Mouse (Mus musculus) neural tube, embryonic 11.5 days (tissue): ENCODE data around the gene Zfyve9. TPM values are rescaled to one million over a fixed set of nuclear protein-coding genes. Genes with fewer than 3 reads are reported as not detected.

Source experiments
- ATAC-seq: fragments of 200-750 bp; cut with Nextera tagmentation; 2 replicates; pipeline ENCODE4 v1.8.0; 2017; ENCODE audit warnings: moderate number of reproducible peaks, mild to moderate bottlenecking, moderate TSS enrichment, moderate library complexity; ENCODE audit not compliant: insufficient read depth, low FRiP score, low TSS enrichment
- DNase-seq: peaks from one replicate; pipeline ENCODE4 v3.0.0-alpha.2; 2015; ENCODE audit warnings: low spot score
- H3K27ac ChIP-seq: fragments of 300-500 bp; sonication (generic); 2 replicates; pipeline ENCODE4 v1.5.1; 2014; ENCODE audit warnings: low read depth, mild to moderate bottlenecking, low read length
- H3K27me3 ChIP-seq: fragments of 300-500 bp; sonication (generic); 2 replicates; pipeline ENCODE4 v1.6.1; 2014; ENCODE audit warnings: mild to moderate bottlenecking, low read length, mixed read lengths; ENCODE audit not compliant: control insufficient read depth, insufficient read depth
- H3K36me3 ChIP-seq: fragments of 300-500 bp; sonication (generic); 2 replicates; pipeline ENCODE4 v1.6.1; 2014; ENCODE audit warnings: mild to moderate bottlenecking, low read length, moderate library complexity, mixed read lengths; ENCODE audit not compliant: control insufficient read depth, insufficient read depth
- H3K4me1 ChIP-seq: fragments of 300-500 bp; sonication (generic); 2 replicates; pipeline ENCODE4 v1.6.1; 2014; ENCODE audit warnings: low read length, mixed read lengths; ENCODE audit not compliant: control insufficient read depth, insufficient read depth
- H3K4me2 ChIP-seq: fragments of 300-500 bp; sonication (generic); 2 replicates; pipeline ENCODE4 v1.6.1; 2014; ENCODE audit warnings: low read depth, mild to moderate bottlenecking, moderate library complexity
- H3K4me3 ChIP-seq: fragments of 300-500 bp; sonication (generic); 2 replicates; pipeline ENCODE4 v1.5.1; 2014; ENCODE audit warnings: low read depth, low read length
- H3K9ac ChIP-seq: fragments of 300-500 bp; sonication (generic); 2 replicates; pipeline ENCODE4 v1.6.1; 2014; ENCODE audit warnings: mild to moderate bottlenecking, low read length
- H3K9me3 ChIP-seq: fragments of 300-500 bp; sonication (generic); 2 replicates; pipeline ENCODE4 v1.6.1; 2016; ENCODE audit warnings: low read length; ENCODE audit not compliant: control insufficient read depth
- whole genome bisulfite sequencing: fragments of 180-500 bp; shearing (Covaris S2); extraction: QIAGEN DNeasy Blood & Tissue Kit; methylation state at CpG from one replicate; pipeline ENCODE4 v1.1.7; 2014; 5-methylcytosine and 5-hydroxymethylcytosine counted together
- polyA plus RNA-seq: library from polyadenylated mRNA; unstranded; fragments of >200 nt; fragmentation: Nextera tagmentation; extraction: Ambion mirVana; gene quantifications from 2 replicates; pipeline ENCODE4 v1.2.1, GENCODE M21; 2014

Gene Zfyve9
- polyA plus RNA-seq, 1 experiment from 2014 or later, result 3.6 TPM

DNA sequence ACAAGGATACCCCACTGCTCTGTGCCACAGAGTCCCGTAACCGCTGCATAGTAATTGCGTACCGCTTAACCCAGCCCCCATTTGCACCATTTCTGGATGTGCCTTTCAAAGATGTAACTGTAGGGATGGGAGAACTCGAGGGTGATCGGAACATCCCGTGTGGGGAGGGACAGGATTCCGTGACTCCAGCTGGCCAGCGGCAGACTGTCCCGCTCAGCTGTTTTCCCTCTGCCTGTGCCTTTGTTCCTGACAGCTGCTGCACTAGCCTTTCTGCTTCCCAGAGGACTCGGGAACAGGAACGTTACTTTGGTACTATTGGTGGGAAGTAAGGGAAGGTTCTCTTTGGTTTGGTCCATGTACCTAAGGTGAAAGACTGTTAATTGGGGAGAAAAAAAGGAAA lies 146.9 kb downstream of the Zfyve9 start:
- H3K27ac ChIP-seq, result no peak overlapping the region
- no peaks in the 10 kb centered on the region for H3K27me3 ChIP-seq
- no peak overlapping the region for H3K4me2 ChIP-seq
- WGBS, result 85% methylated on average over 12 of the region's 12 CpGs
- H3K9ac ChIP-seq, result no peak overlapping the region
- peaks cover 5% of the 10 kb centered on the region; the same call in 1 of the 2 replicates for H3K36me3 ChIP-seq
- H3K4me1 ChIP-seq, result no peaks in the 10 kb centered on the region
- DNase-seq, result peak; percentile 17
- no peaks in the 10 kb centered on the region for H3K9me3 ChIP-seq
- no peak for ATAC-seq
- H3K4me3 ChIP-seq, result no peak overlapping the region

DNA sequence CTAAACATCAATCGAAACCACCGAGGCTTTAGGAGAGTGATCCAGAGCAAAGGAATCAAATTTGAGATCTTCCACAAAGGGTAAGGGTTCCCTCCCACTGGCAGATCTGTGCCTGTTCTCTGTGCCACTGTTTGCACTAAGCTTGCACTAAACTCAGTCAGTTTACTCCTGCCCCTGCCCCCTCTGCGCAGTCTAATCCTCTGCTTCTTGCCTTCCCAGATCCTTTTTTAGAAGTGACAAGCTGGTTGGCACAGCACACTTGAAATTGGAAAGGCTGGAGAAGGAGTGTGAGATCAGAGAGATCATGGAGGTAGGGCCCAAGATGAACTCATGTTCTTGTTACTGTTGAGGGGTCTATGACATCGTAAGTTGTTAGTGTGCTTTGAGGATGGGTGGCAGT lies 149.0 kb downstream of the Zfyve9 start:
- no peak overlapping the region for H3K9ac ChIP-seq
- H3K36me3 ChIP-seq, result peaks cover 7% of the 10 kb centered on the region; the same call in 1 of the 2 replicates
- H3K9me3 ChIP-seq, result no peaks in the 10 kb centered on the region
- DNase-seq, result no peak
- no peak overlapping the region for H3K4me2 ChIP-seq
- no peak overlapping the region for H3K27ac ChIP-seq
- no peak for ATAC-seq
- no peaks in the 10 kb centered on the region for H3K4me1 ChIP-seq
- WGBS, result 92% methylated on average over 4 of the region's 4 CpGs
- H3K27me3 ChIP-seq, result no peaks in the 10 kb centered on the region
- no peak overlapping the region for H3K4me3 ChIP-seq

DNA sequence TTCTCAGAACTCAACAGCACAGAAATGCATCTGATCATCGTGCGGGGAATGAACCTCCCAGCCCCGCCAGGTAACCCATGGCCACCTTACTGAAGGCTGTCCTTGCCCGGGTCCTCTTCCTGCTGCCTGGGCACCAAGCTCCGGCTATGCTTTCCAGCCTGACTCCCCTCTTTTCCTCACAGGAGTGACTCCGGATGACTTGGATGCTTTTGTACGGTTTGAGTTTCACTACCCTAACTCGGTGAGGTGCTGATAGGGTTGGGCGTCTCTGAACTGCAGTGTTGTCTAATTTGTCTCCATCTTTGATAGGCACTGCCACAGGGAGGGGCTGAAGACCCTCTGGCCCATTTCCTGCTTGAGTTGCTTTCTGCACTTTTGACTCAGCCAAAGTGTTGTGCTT lies 150.5 kb downstream of the Zfyve9 start:
- H3K36me3 ChIP-seq, result peaks cover 7% of the 10 kb centered on the region; the same call in 1 of the 2 replicates
- 96% methylated on average over 9 of the region's 9 CpGs for WGBS

DNA sequence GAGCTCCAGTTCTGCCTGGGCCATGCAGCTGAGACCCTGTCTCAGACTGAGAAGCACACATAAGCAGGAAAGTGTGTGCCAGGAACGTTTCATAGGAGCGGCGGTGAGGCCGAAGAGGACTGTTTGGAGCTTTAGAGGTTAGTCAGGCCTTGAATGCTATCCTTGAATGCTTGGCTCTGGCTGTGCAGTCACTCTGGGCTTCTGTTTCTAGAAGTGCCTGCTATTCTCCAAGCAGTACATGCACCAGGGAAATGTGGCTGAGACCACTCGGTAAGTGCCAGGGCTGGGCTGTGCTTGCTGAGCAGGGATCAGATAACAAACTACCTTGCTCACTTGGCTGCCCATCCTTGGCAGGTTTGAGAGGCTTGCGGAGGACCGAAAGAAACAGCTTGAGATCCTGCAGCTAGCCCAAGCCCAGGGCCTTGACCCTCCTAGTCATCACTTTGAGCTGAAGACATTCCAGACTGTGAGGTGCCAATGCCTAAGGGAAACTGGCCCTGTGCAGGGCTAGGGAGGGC lies 151.2 kb downstream of the Zfyve9 start:
- H3K4me3 ChIP-seq, result no peak overlapping the region
- H3K36me3 ChIP-seq, result peaks cover 7% of the 10 kb centered on the region; the same call in 1 of the 2 replicates
- no peak overlapping the region for H3K9ac ChIP-seq
- no peaks in the 10 kb centered on the region for H3K9me3 ChIP-seq
- 90% methylated on average over 7 of the region's 7 CpGs for WGBS
- H3K4me2 ChIP-seq, result no peak overlapping the region
- H3K27ac ChIP-seq, result no peak overlapping the region
- no peak for DNase-seq
- ATAC-seq, result no peak
- H3K27me3 ChIP-seq, result no peaks in the 10 kb centered on the region
- H3K4me1 ChIP-seq, result no peaks in the 10 kb centered on the region

More for the DNA sequence above, 150.5 kb downstream of the Zfyve9 start:
- no peaks in the 10 kb centered on the region for H3K9me3 ChIP-seq
- no peak overlapping the region for H3K4me2 ChIP-seq
- no peak overlapping the region for H3K9ac ChIP-seq
- H3K4me3 ChIP-seq, result no peak overlapping the region
- no peaks in the 10 kb centered on the region for H3K27me3 ChIP-seq
- H3K27ac ChIP-seq, result no peak overlapping the region
- DNase-seq (no peak), ATAC-seq (no peak)
- H3K4me1 ChIP-seq, result no peaks in the 10 kb centered on the region

DNA sequence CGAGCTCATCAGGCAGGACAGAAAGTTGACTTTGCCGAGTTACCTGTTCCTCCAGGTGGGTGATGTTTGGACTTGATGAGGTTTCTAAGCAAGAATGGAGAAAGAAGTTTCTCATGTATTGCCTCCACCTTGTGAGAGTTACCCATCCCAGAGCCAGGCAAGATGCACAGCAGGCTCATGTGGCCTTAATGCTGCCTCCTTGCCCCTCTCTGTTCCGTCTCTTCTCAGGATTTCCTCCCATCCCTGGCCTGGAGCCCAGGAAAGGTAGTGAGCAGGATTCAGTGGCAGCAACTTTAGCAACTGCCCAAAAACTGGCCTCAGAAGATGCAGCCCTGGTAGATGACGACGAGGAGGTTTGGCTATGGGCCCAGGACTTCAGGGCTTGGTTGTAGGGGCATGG lies 153.5 kb downstream of the Zfyve9 start:
- Histone ChIP-seq H3K36me3 (peaks cover 4% of the 10 kb centered on the region; the same call in 1 of the 2 replicates), H3K27ac (no peak overlapping the region), H3K9ac (no peak overlapping the region), H3K4me3 (no peak overlapping the region), H3K27me3 (no peaks in the 10 kb centered on the region), H3K4me2 (no peak overlapping the region), H3K9me3 (no peaks in the 10 kb centered on the region), H3K4me1 (no peaks in the 10 kb centered on the region)
- WGBS, result 90% methylated on average over 5 of the region's 5 CpGs
- DNase-seq, result no peak
- no peak for ATAC-seq

DNA sequence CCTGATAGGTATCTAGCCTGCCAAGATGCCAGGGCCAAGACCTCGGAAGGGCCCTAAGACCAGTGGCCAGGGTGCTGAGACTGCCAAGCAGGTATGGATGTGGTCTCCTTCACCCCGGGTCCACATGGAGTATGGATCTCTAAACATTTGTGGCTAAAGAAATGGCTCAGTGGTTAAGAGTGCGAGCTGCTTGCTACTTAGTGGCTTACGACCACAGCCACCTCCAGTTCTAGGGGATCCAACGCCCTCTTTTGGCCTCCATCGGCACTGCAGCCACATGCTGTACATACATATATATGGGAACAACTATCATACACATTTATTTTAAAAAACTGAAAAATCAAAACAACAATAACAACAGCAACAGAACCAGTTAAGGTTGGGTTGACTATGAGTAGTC lies 159.1 kb downstream of the Zfyve9 start:
- DNase-seq, result no peak
- no peaks in the 10 kb centered on the region for H3K36me3 ChIP-seq
- 95% methylated on average over 6 of the region's 6 CpGs for WGBS
- no peak overlapping the region for H3K4me2 ChIP-seq
- no peak overlapping the region for H3K27ac ChIP-seq
- no peaks in the 10 kb centered on the region for H3K27me3 ChIP-seq
- H3K4me1 ChIP-seq, result peaks cover 4% of the 10 kb centered on the region
- H3K9ac ChIP-seq, result no peak overlapping the region
- no peaks in the 10 kb centered on the region for H3K9me3 ChIP-seq
- ATAC-seq, result no peak
- no peak overlapping the region for H3K4me3 ChIP-seq

DNA sequence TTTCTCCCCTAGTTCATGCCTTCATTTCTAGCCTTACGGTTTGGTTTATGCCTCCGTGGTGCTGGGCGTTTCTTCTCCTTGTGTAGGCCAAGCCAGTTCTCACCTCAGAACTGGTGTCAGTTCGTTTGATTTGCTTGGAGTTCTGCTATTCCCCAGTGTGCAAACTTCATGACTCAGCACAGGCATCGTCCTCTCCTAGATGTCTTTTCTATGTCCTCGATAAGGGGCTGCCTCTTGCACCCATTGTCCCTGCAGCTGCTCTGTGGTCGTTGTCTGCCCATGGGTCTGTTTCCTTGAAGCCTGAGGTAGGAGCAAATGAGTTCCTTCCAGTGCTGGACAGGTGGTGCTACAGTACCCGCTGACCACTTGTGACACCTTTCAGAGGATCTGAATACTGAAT lies 160.1 kb downstream of the Zfyve9 start:
- Histone ChIP-seq H3K36me3 (no peaks in the 10 kb centered on the region), H3K4me2 (peak overlapping the region; percentile 92), H3K27me3 (no peaks in the 10 kb centered on the region), H3K27ac (no peak overlapping the region), H3K4me3 (peak overlapping the region; percentile 70), H3K4me1 (peaks cover 4% of the 10 kb centered on the region), H3K9me3 (no peaks in the 10 kb centered on the region), H3K9ac (peak overlapping the region; percentile 83)
- no peak for ATAC-seq
- WGBS, result 20% methylated on average over 8 of the region's 8 CpGs
- no peak for DNase-seq

DNA sequence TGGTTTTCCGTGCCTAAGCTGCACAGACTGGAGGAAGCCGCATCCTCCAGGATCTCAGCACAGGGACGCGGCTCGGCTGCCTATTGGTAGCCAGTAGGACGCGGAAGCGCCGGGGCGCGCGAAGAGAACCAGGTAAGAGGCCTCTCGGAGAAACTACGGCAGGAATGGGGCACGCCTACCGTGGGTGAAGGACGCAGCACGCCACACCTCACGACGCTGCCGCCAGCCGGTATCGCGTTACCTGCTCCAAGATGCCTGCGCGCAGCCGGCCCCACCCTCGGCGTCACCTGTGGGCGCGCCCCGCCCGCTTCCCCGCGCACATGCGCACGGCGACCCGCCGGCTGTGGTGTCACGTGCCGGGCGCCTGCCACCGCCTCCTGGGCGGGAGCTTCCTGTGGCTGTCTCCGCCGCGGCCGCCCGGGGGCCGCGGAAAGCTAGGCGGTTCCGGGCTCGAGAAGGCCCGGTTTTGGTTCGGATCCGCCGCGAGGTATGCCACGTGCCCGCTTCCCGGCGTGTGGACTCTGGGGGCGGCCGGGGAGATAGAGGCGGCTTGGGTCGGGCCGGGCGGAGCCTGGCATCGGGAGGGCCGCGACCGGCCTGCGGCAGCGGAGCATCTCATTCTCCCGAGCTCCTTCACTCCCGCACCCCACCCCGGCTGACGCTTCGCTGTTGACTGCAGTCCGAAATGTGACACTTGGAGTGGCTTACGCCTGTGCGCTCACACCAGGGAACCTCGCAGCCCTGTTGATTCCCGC lies 160.8 kb downstream of the Zfyve9 start, which contains the start of gene Cc2d1b:
Cc2d1b (plus strand) TSS at position 354 of the 755 bp plus-strand sequence.
- no peaks in the 10 kb centered on the region for H3K27me3 ChIP-seq
- H3K4me1 ChIP-seq, result peaks cover 4% of the 10 kb centered on the region
- no peaks in the 10 kb centered on the region for H3K36me3 ChIP-seq
- peak; percentile 91 for ATAC-seq
- H3K4me2 ChIP-seq, result peak within 1 kb of the TSS; percentile 92
- peak within 1 kb of the TSS; percentile 69 for H3K27ac ChIP-seq
- under 1% methylated on average over 67 of the region's 86 CpGs for WGBS
- H3K9me3 ChIP-seq, result no peaks in the 10 kb centered on the region
- H3K4me3 ChIP-seq, result peak within 1 kb of the TSS; percentile 70
- peak within 1 kb of the TSS; percentile 83 for H3K9ac ChIP-seq
- DNase-seq, result peak; percentile 91

DNA sequence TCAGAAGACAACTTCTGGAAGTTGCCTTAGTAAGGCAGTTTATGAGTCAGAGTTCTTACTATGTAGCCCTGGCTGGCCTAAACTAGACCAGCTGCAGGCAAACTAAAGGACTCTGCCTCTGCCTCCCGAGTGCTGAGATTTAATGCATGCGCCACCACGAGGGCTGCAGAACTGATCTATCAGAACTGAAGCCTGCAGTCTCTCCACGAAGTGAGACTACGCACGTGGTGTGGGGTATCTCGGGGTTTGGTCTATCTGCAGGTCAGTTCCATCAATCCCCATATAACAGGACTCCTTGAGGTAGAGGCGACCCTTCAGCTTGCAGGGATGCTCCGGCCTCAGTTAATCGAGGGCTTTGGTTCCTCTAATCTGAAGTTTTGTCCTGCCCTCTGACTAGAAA lies 161.4 kb downstream of the Zfyve9 start:
- ATAC-seq (peak; percentile 45), DNase-seq (peak; percentile 43)
- Histone ChIP-seq H3K9ac (peak overlapping the region; percentile 83), H3K4me3 (peak overlapping the region; percentile 70), H3K27ac (peak overlapping the region; percentile 69; the same call in 1 of the 2 replicates), H3K27me3 (no peaks in the 10 kb centered on the region), H3K4me2 (peak overlapping the region; percentile 92), H3K9me3 (no peaks in the 10 kb centered on the region), H3K4me1 (peaks cover 4% of the 10 kb centered on the region), H3K36me3 (no peaks in the 10 kb centered on the region)
- 5% methylated on average over 10 of the region's 10 CpGs for WGBS
